Mouse (Mus musculus) embryonic facial prominence, embryonic 14.5 days (tissue): Measurements from ENCODE around the gene Ngef. TPM values are rescaled to one million over a fixed set of nuclear protein-coding genes. Genes with fewer than 3 reads are reported as not detected.

Experiments
- ATAC-seq: fragments of 200-750 bp; cut with Nextera tagmentation; 2 replicates; pipeline ENCODE4 v1.8.0; 2017; ENCODE audit warnings: low read depth, moderate number of reproducible peaks, moderate TSS enrichment
- DNase-seq: peaks from one replicate; pipeline ENCODE4 v3.0.0-alpha.2; 2015; ENCODE audit warnings: low spot score
- H3K27ac ChIP-seq: fragments of 300-500 bp; sonication (generic); replicated peaks from 2 replicates; pipeline ENCODE4 v1.5.1; 2014; ENCODE audit warnings: low read depth, mild to moderate bottlenecking, low read length, moderate library complexity
- H3K27me3 ChIP-seq: fragments of 300-500 bp; sonication (generic); replicated peaks from 2 replicates; pipeline ENCODE4 v1.6.1; 2014; ENCODE audit warnings: low read length; ENCODE audit not compliant: control insufficient read depth, insufficient read depth
- H3K36me3 ChIP-seq: fragments of 300-500 bp; sonication (generic); 2 replicates; pipeline ENCODE4 v1.6.1; 2014; ENCODE audit warnings: low read length, mixed read lengths; ENCODE audit not compliant: control insufficient read depth, insufficient read depth
- H3K4me1 ChIP-seq: fragments of 300-500 bp; sonication (generic); 2 replicates; pipeline ENCODE4 v1.6.1; 2014; ENCODE audit warnings: antibody characterized with exemption, low read length; ENCODE audit not compliant: control insufficient read depth, insufficient read depth
- H3K4me2 ChIP-seq: fragments of 300-500 bp; sonication (generic); 2 replicates; pipeline ENCODE4 v1.6.1; 2014; ENCODE audit warnings: low read depth, mild to moderate bottlenecking, low read length, moderate library complexity, mixed read lengths
- H3K4me3 ChIP-seq: fragments of 300-500 bp; sonication (generic); 2 replicates; pipeline ENCODE4 v1.5.1; 2014; ENCODE audit warnings: low read depth, mild to moderate bottlenecking, low read length
- H3K9ac ChIP-seq: fragments of 300-500 bp; sonication (generic); 2 replicates; pipeline ENCODE4 v1.6.1; 2014; ENCODE audit warnings: low read depth, mild to moderate bottlenecking, low read length, moderate library complexity, mixed read lengths
- H3K9me3 ChIP-seq: fragments of 300-500 bp; sonication (generic); 2 replicates; pipeline ENCODE4 v1.6.1; 2016; ENCODE audit warnings: low read length; ENCODE audit not compliant: control insufficient read depth
- WGBS: fragments of 180-500 bp; shearing (Covaris S2); extraction: QIAGEN DNeasy Blood & Tissue Kit; methylation state at CpG from one replicate; pipeline ENCODE4 v1.1.7; 2014; 5-methylcytosine and 5-hydroxymethylcytosine counted together
- polyA plus RNA-seq: library from polyadenylated mRNA; unstranded; fragments of >200 nt; fragmentation: Nextera tagmentation; extraction: Ambion mirVana; gene quantifications from 2 replicates; pipeline ENCODE4 v1.2.1, GENCODE M21; 2014

The Ngef gene
- polyA plus RNA-seq, 1 experiment from 2014 or later = 2.5 TPM

GRCm38 (mm10) chr1:87510166-87510691 is 63.4 kb downstream of the Ngef start:
- H3K4me3 ChIP-seq = peak overlapping the region; percentile 65
- H3K27ac ChIP-seq = no peak overlapping the region
- peak; percentile 88 for ATAC-seq
- H3K4me1 ChIP-seq = 0 out of 2 replicates have a peak, but pooled peaks cover 4% of the 10 kb centered on the region
- peaks cover 44% of the 10 kb centered on the region for H3K27me3 ChIP-seq
- H3K9me3 ChIP-seq = no peaks in the 10 kb centered on the region
- peak; percentile 65 for DNase-seq
- peak overlapping the region; percentile 100 for H3K4me2 ChIP-seq
- H3K36me3 ChIP-seq = no peaks in the 10 kb centered on the region
- 0% methylated on average over 16 of the region's 61 CpGs for WGBS
- peak overlapping the region; percentile 65 for H3K9ac ChIP-seq

- H3K9ac ChIP-seq = peak within 1 kb of the TSS; percentile 65
- 0 out of 2 replicates have a peak, but pooled peaks cover 4% of the 10 kb centered on the region for H3K4me1 ChIP-seq
- H3K4me2 ChIP-seq = peak within 1 kb of the TSS; percentile 100
- H3K27ac ChIP-seq = no peak within 1 kb of the TSS
- peak within 1 kb of the TSS; percentile 65 for H3K4me3 ChIP-seq
- no peaks in the 10 kb centered on the region for H3K9me3 ChIP-seq
- DNase-seq (no peak), ATAC-seq (peak; percentile 35)
- H3K27me3 ChIP-seq = peaks cover 44% of the 10 kb centered on the region
- H3K36me3 ChIP-seq = no peaks in the 10 kb centered on the region
- 1% methylated on average over 33 of the region's 56 CpGs for WGBS
These were observed 64.0 kb downstream of the Ngef start, which contains the start of gene Neu2 for GRCm38 (mm10) chr1:87509561-87510165. Neu2 (plus strand) TSS chr1:87509889.

GRCm38 (mm10) chr1:87508591-87509560 is 64.8 kb downstream of the Ngef start:
- Histone ChIP-seq H3K9me3 (no peaks in the 10 kb centered on the region), H3K4me2 (peak overlapping the region; percentile 100), H3K4me1 (0 out of 2 replicates have a peak, but pooled peaks cover 4% of the 10 kb centered on the region), H3K27me3 (peaks cover 44% of the 10 kb centered on the region), H3K27ac (no peak overlapping the region), H3K36me3 (no peaks in the 10 kb centered on the region), H3K4me3 (peak overlapping the region; percentile 65), H3K9ac (peak overlapping the region; percentile 65; the same call in 1 of the 2 replicates)
- DNase-seq (no peak), ATAC-seq (no peak)
- 16% methylated on average over 26 of the region's 26 CpGs for WGBS

GRCm38 (mm10) chr1:87507857-87508256 is 65.8 kb downstream of the Ngef start:
- H3K9ac ChIP-seq = no peak overlapping the region
- ATAC-seq = no peak
- H3K36me3 ChIP-seq = no peaks in the 10 kb centered on the region

GRCm38 (mm10) chr1:87505524-87505923 is 68.1 kb downstream of the Ngef start:
- Histone ChIP-seq H3K36me3 (no peaks in the 10 kb centered on the region), H3K9me3 (no peaks in the 10 kb centered on the region), H3K27me3 (peaks cover 36% of the 10 kb centered on the region), H3K4me2 (no peak overlapping the region), H3K4me3 (no peak overlapping the region), H3K4me1 (0 out of 2 replicates have a peak, but pooled peaks cover 4% of the 10 kb centered on the region), H3K9ac (no peak overlapping the region), H3K27ac (no peak overlapping the region)
- DNase-seq = no peak
- ATAC-seq = no peak
- WGBS = 86% methylated on average over 4 of the region's 4 CpGs

More at GRCm38 (mm10) chr1:87507857-87508256, 65.8 kb downstream of the Ngef start:
- H3K27me3 ChIP-seq = peaks cover 44% of the 10 kb centered on the region
- no peak overlapping the region for H3K4me3 ChIP-seq
- no peak overlapping the region for H3K4me2 ChIP-seq
- 51% methylated on average over 6 of the region's 6 CpGs for WGBS
- 0 out of 2 replicates have a peak, but pooled peaks cover 4% of the 10 kb centered on the region for H3K4me1 ChIP-seq
- no peak for DNase-seq
- H3K9me3 ChIP-seq = no peaks in the 10 kb centered on the region
- H3K27ac ChIP-seq = no peak overlapping the region

- ATAC-seq (no peak), DNase-seq (no peak)
- Histone ChIP-seq H3K4me3 (no peak overlapping the region), H3K27ac (no peak overlapping the region), H3K27me3 (no peaks in the 10 kb centered on the region), H3K36me3 (no peaks in the 10 kb centered on the region), H3K9me3 (no peaks in the 10 kb centered on the region), H3K4me1 (no peaks in the 10 kb centered on the region), H3K4me2 (no peak overlapping the region), H3K9ac (no peak overlapping the region)
- 79% methylated on average over 4 of the region's 4 CpGs for WGBS
These were observed 80.1 kb downstream of the Ngef start for GRCm38 (mm10) chr1:87493542-87493941.

GRCm38 (mm10) chr1:87492285-87492684 is 81.4 kb downstream of the Ngef start:
- WGBS = 92% methylated on average over 3 of the region's 3 CpGs
- Histone ChIP-seq H3K27me3 (no peaks in the 10 kb centered on the region), H3K4me1 (no peaks in the 10 kb centered on the region), H3K9me3 (no peaks in the 10 kb centered on the region), H3K36me3 (no peaks in the 10 kb centered on the region), H3K4me2 (no peak overlapping the region), H3K27ac (no peak overlapping the region), H3K9ac (no peak overlapping the region), H3K4me3 (no peak overlapping the region)
- ATAC-seq (no peak), DNase-seq (no peak)

- Histone ChIP-seq H3K36me3 (no peaks in the 10 kb centered on the region), H3K9me3 (no peaks in the 10 kb centered on the region), H3K4me1 (no peaks in the 10 kb centered on the region), H3K4me3 (no peak overlapping the region), H3K27me3 (no peaks in the 10 kb centered on the region), H3K9ac (no peak overlapping the region), H3K27ac (no peak overlapping the region), H3K4me2 (no peak overlapping the region)
- DNase-seq = peak; percentile 30
- no peak for ATAC-seq
- 54% methylated on average over 6 of the region's 6 CpGs for WGBS
These were observed 87.3 kb downstream of the Ngef start for GRCm38 (mm10) chr1:87486386-87486785.
